Comparison of ENCODE assay signal across 12 mouse cellular contexts in genomic region chr6:140894467-140894866, GRCm38 (mm10).
DNase-seq lines count a peak whose midpoint lies in the region; ATAC-seq lines count a peak whose summit lies in the region.
"Had no signal": no experiment of that assay in that cellular context is flagged by ENCODE, and none has a peak within 500 bp of the region (broad histone marks: within the 10 kb centered on the region; RNA-seq: fewer than 3 reads in every experiment).

No protein-coding gene starts in this region.

- peak; percentile 29 for DNase-seq in forebrain, embryonic 14.5 days (ENCODE audit: low spot score)
- no peak for DNase-seq in forebrain, embryonic 11.5 days (ENCODE audit: low spot score)
- DNase-seq in cerebellum, adult 18-20 months = peak; percentile 54 to 64
- peak; percentile 25 for DNase-seq in kidney, adult 18-20 months
- DNase-seq in layer of hippocampus, postnatal 25 days (ENCODE audit: extremely low spot score in 1 of 2, low spot score in 1 of 2) = no peak
- no peak for DNase-seq in spleen, adult 12 weeks (ENCODE audit: low spot score)

- 54% methylated on average over 11 of the region's 11 CpGs for WGBS in forebrain, embryonic 14.5 days
- 60% methylated on average over 11 of the region's 11 CpGs for WGBS in forebrain, embryonic 11.5 days
- WGBS in midbrain, embryonic 16.5 days = 26% methylated on average over 11 of the region's 11 CpGs

- no peaks in the 10 kb centered on the region for H3K4me1 ChIP-seq in forebrain, embryonic 14.5 days (ENCODE audit: control insufficient read depth, insufficient read depth, low read length)
- H3K4me1 ChIP-seq in forebrain, embryonic 11.5 days (replicated peaks; ENCODE audit: control insufficient read depth, insufficient read depth, low read length) = no peaks in the 10 kb centered on the region
- peaks cover 7% of the 10 kb centered on the region for H3K4me1 ChIP-seq in midbrain, embryonic 16.5 days (ENCODE audit: control insufficient read depth, insufficient read depth, low read length)
- H3K4me1 ChIP-seq: heart, embryonic 13.5 days; neural tube, embryonic 12.5 days had no signal

- H3K36me3 ChIP-seq in forebrain, embryonic 14.5 days (ENCODE audit: control insufficient read depth, insufficient read depth, low read length) = no peaks in the 10 kb centered on the region
- H3K36me3 ChIP-seq in forebrain, embryonic 11.5 days (ENCODE audit: control insufficient read depth, insufficient read depth, low read length) = no peaks in the 10 kb centered on the region
- no peaks in the 10 kb centered on the region for H3K36me3 ChIP-seq in midbrain, embryonic 16.5 days (ENCODE audit: control insufficient read depth, insufficient read depth, low read length)
- H3K36me3 ChIP-seq: heart, embryonic 13.5 days; neural tube, embryonic 12.5 days had no signal

- H3K4me2 ChIP-seq in forebrain, embryonic 14.5 days (ENCODE audit: low read length) = no peak overlapping the region
- no peak overlapping the region for H3K4me2 ChIP-seq in forebrain, embryonic 11.5 days (ENCODE audit: low read depth, low read length, severe bottlenecking)
- H3K4me2 ChIP-seq in midbrain, embryonic 16.5 days (ENCODE audit: low read length) = peak overlapping the region; percentile 28; the same call in 1 of the 2 replicates
- H3K4me2 ChIP-seq: heart, embryonic 13.5 days; neural tube, embryonic 12.5 days had no signal

- no peak overlapping the region for H3K27ac ChIP-seq in forebrain, embryonic 14.5 days (ENCODE audit: low read depth, low read length)
- H3K27ac ChIP-seq in forebrain, embryonic 11.5 days (ENCODE audit: low read depth, low read length) = no peak overlapping the region
- H3K27ac ChIP-seq in midbrain, embryonic 16.5 days (ENCODE audit: low read length) = no peak overlapping the region
- H3K27ac ChIP-seq: heart, embryonic 13.5 days; neural tube, embryonic 12.5 days had no signal

- H3K9me3 ChIP-seq in forebrain, embryonic 14.5 days (replicated peaks; ENCODE audit: control insufficient read depth, low read length) = no peaks in the 10 kb centered on the region
- no peaks in the 10 kb centered on the region for H3K9me3 ChIP-seq in forebrain, embryonic 11.5 days (ENCODE audit: control insufficient read depth, low read length)
- no peaks in the 10 kb centered on the region for H3K9me3 ChIP-seq in midbrain, embryonic 16.5 days (replicated peaks; ENCODE audit: control insufficient read depth, low read length, poor library complexity, severe bottlenecking)
- H3K9me3 ChIP-seq: heart, embryonic 13.5 days; neural tube, embryonic 12.5 days had no signal

- H3K9ac ChIP-seq in forebrain, embryonic 14.5 days (ENCODE audit: low read length) = no peak overlapping the region
- no peak overlapping the region for H3K9ac ChIP-seq in forebrain, embryonic 11.5 days (ENCODE audit: low read length)
- no peak overlapping the region for H3K9ac ChIP-seq in midbrain, embryonic 16.5 days (ENCODE audit: low read depth, low read length)
- H3K9ac ChIP-seq: heart, embryonic 13.5 days; neural tube, embryonic 12.5 days had no signal

- ATAC-seq in forebrain, embryonic 14.5 days = 0 out of 2 replicates have a peak, but pooled peaks have one; percentile 26
- no peak for ATAC-seq in forebrain, embryonic 11.5 days (replicated peaks; ENCODE audit: low FRiP score)
- peak; percentile 50; the same call in 1 of the 2 replicates for ATAC-seq in midbrain, embryonic 16.5 days
- ATAC-seq in granulocyte monocyte progenitor cell, adult 5-6 weeks (replicated peaks; ENCODE audit: poor library complexity, severe bottlenecking) = no peak

- no peak overlapping the region for H3K4me3 ChIP-seq in forebrain, embryonic 14.5 days (ENCODE audit: low read depth, low read length)
- no peak overlapping the region for H3K4me3 ChIP-seq in forebrain, embryonic 11.5 days (ENCODE audit: low read depth, low read length)
- no peak overlapping the region for H3K4me3 ChIP-seq in midbrain, embryonic 16.5 days (ENCODE audit: low read depth, low read length)
- H3K4me3 ChIP-seq: erythroblast, embryonic 14.5 days; heart, embryonic 13.5 days; neural tube, embryonic 12.5 days had no signal

- no peaks in the 10 kb centered on the region for H3K27me3 ChIP-seq in forebrain, embryonic 14.5 days (replicated peaks; ENCODE audit: control insufficient read depth, insufficient read depth, low read length)
- no peaks in the 10 kb centered on the region for H3K27me3 ChIP-seq in forebrain, embryonic 11.5 days (ENCODE audit: control insufficient read depth, insufficient read depth, low read length)
- no peaks in the 10 kb centered on the region for H3K27me3 ChIP-seq in midbrain, embryonic 16.5 days (ENCODE audit: control insufficient read depth, insufficient read depth, low read depth, low read length)
- H3K27me3 ChIP-seq: CH12.LX; heart, embryonic 13.5 days; neural tube, embryonic 12.5 days had no signal

Comparison
In these comparisons a context has a peak if more than half of its experiments do, and no peak if none do; other contexts are left out.
1. ATAC-seq: peak in forebrain, embryonic 14.5 days (single experiment) and midbrain, embryonic 16.5 days (single experiment); none in forebrain, embryonic 11.5 days (single experiment) and granulocyte monocyte progenitor cell, adult 5-6 weeks (single experiment).
2. DNase-seq: peak in forebrain, embryonic 14.5 days (single experiment), cerebellum, adult 18-20 months (2 of 2) and kidney, adult 18-20 months (single experiment); none in forebrain, embryonic 11.5 days (single experiment), layer of hippocampus, postnatal 25 days (0 of 2) and spleen, adult 12 weeks (single experiment).